Mouse (Mus musculus) gastrocnemius, adult 18-20 months (tissue): Measurements from ENCODE around the gene Kcnip3. TPM values are rescaled to one million over a fixed set of nuclear protein-coding genes. Genes with fewer than 3 reads are reported as not detected.

Experiments
- DNase-seq: peaks from one replicate; pipeline ENCODE4 v3.0.0; 2021; ENCODE audit warnings: low spot score
- total RNA-seq, 2 experiments: library from RNA; stranded (reverse); gene quantifications; 2 replicates each; pipeline ENCODE4 v1.2.3; 2021

The Kcnip3 gene
- total RNA-seq, 2 experiments from 2014 or later: 0.21 to 0.43 TPM

GRCm38 (mm10) chr2:127518831-127519230 lies 3.1 kb downstream of the Kcnip3 start:
- DNase-seq: no peak

- no peak for DNase-seq
These were observed 3.6 kb downstream of the Kcnip3 start for GRCm38 (mm10) chr2:127518273-127518672.

- no peak for DNase-seq
These were observed 4.8 kb downstream of the Kcnip3 start for GRCm38 (mm10) chr2:127517081-127517480.

- DNase-seq: no peak
These were observed 7.3 kb downstream of the Kcnip3 start for GRCm38 (mm10) chr2:127514380-127515124.

- DNase-seq: no peak
These were observed 8.7 kb downstream of the Kcnip3 start for GRCm38 (mm10) chr2:127513244-127513643.

DNA sequence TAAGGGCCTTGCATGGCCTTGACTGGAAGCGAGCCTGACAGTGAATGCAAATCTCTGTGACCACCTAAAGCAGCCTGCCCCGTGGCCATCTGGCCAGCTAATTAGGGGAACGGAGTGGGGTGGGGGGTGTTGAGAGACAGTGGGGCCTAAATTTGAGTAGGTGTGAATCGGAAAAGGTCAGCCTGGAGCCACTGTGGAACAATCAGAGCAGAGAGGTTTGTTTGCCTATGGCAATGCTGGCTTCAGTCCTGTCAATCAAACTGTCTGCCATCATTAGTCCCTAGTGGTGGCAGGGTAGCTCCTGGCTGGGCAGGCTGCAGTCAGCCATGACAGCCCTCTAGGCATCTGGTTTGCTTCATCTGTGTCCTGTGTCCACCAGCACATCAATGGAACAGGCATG lies 10.5 kb downstream of the Kcnip3 start:
- DNase-seq: no peak

DNA sequence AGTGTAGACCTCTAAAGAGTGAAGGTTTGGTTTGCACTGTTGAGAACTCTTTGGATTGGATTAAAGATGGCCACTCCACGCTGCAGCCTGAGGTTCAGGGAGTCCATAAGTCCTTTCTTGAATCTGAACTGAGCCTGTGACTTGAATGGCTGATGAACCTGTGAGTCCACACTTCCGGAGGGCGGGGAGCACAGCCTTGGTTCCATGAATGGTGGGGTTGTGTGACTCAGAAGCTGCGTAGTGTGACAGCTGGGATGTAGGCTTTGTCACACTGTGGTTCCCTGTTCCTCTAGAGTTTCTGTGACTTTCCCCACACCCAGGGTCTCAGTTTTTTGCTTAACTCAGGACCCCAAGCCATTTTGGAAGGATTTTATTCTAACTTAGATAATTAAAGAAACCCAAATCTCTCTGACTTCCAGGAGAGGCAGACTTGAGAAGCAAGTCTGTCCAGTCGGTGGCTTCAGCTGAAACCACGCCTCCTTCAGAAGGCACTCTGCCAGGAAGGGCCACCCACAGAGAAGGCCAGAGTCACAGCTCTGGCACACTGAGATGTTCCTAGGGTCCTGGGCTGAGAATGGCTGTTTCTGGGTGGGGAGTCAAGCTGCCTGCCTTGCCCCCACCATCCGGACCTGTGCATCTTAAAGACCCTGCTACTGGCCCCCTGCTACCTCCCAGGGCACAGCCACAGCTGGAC lies 13.8 kb downstream of the Kcnip3 start:
- DNase-seq: no peak

GRCm38 (mm10) chr2:127507077-127507774 lies 14.7 kb downstream of the Kcnip3 start:
- peak; percentile 63 for DNase-seq

DNA sequence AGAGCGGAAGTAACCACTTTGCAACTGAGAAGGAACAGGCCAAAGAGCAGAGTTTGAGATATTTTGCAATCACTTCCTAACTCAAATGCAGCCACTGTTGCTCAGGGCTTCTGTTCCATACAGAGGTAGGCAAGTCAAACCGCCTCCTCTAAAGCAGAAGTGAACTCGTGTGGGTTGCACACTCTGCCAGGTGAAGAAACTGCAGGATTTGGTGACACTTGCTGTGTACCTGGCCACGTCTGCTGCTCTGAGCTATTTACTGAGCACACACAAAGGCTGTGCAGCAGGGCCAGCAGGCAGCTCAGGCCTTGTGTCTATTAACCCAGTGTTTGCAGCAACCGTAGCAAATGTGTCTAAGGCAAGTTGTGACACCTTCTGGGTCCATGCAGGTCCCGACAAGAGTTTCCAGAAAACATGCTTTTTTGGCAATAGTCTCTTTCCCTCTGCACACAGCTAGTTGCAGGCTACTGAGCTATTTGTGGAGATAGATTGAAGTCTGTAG lies 15.7 kb downstream of the Kcnip3 start:
- no peak for DNase-seq

DNA sequence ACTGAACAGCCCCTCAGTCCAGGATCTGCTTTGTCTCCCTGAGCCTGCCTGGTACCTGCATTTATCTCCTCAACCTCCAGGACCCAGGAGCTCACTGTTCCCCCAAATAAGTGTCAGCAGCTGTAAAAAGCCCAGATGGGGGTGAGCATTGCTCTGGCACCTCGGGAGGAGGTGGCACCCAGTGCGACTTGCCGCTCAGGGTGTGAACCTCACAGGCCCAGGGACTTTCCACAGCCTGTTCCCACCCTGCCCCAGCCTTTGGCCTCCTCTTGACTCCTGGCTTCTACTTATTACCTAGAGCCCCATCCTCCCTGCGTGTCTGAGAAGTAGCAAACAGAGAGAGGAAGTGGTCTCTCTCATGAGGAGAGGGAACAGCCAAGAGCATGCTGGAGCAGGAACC lies 16.7 kb downstream of the Kcnip3 start:
- DNase-seq: no peak

- DNase-seq: no peak
These were observed 17.9 kb downstream of the Kcnip3 start for GRCm38 (mm10) chr2:127503751-127504549.

GRCm38 (mm10) chr2:127501061-127501460 lies 20.8 kb downstream of the Kcnip3 start:
- DNase-seq: peak; percentile 59

DNA sequence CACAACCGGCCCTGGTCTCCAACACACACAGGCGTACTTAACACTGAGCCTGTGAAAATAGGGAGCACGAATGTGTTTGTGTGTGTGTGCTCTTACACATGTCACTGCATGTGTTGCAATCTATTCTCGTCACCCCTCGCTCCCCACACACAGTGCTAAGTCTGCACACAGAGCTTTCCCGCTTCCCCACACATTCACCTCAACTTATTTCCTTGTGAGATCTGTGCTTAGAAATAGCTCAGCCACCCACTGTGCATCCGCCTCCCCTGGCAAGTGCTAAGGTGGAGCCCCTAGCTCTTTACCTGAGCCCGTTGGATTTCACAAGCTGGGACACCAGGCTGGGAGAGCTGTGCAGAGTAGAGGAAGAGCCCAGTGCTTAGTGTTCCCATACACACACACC lies 23.1 kb downstream of the Kcnip3 start:
- DNase-seq: no peak

- no peak for DNase-seq
These were observed 25.6 kb downstream of the Kcnip3 start for GRCm38 (mm10) chr2:127496321-127496720.

DNA sequence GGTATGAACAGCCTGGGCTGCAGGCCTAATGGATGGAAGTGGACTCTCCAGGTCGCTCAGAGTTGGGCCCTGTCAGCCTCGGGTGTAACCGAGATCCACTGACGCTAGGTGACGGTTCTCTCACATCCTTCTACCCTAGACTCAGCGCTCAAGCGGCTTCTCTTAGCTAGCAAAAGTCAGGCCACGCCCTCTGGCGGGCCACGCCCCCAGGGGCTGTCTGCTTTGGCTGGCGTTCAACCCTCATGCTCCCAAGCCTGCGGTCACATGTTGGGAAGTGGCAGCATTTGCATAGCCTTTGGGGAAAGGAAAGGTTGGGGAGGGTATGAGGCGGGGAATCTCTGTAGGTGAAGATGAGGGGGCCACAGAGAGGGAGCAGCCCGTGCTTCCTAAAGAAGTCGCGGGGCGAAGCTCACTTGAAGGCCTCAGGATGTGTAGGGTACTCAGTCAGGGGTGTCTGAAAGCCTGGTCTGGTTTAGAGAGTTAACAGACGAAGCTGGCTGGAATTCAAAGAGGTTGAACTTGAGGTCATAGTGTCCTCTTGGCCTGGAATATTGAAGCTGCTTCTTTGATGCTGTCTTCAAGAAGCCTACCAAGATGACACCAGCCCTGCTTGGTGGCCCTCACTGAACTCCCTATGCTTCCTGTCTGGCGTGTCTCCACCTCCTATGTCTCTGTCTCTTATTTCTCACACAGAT lies 37.3 kb downstream of the Kcnip3 start:
- DNase-seq: peak; percentile 54

DNA sequence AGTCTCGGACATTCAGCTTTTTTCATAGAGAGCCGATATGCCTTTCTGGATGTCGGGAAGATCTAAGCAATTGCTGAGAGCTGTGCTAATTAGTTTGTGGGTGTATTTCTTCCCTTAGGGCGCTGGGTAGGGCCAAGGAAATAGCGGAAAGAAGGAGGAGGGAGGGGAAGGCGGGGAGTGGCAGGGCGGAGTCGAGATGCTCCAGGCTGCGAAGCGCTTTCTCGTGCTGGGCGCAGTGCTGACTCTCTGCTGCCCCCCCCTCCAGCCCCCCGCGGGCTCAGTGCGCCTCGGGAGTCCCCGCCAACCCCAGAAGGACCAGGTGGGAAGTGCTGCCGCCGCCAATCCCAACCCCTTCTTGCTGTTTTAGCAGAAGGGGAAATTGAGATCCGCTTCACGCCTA lies 38.9 kb downstream of the Kcnip3 start:
- no peak for DNase-seq

DNA sequence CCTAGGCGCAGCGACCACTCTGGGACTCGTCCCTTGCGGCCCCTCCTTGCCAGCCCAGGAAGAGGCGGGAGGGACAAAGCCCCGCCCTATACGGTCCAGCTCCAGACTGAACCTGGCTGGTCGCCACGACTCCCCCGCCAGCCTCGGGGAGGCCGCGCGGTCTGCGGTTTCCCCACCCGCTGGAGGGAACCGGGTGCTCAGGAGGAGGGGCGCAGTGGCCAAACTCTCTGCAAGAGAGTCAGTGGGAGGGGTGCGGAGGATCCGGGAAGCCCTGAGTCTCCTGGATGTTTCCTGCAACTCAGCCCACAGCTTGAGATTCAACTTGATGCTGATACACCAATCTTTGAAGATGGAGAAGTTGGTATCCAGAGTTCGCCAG lies 39.4 kb downstream of the Kcnip3 start:
- DNase-seq: peak; percentile 78

DNA sequence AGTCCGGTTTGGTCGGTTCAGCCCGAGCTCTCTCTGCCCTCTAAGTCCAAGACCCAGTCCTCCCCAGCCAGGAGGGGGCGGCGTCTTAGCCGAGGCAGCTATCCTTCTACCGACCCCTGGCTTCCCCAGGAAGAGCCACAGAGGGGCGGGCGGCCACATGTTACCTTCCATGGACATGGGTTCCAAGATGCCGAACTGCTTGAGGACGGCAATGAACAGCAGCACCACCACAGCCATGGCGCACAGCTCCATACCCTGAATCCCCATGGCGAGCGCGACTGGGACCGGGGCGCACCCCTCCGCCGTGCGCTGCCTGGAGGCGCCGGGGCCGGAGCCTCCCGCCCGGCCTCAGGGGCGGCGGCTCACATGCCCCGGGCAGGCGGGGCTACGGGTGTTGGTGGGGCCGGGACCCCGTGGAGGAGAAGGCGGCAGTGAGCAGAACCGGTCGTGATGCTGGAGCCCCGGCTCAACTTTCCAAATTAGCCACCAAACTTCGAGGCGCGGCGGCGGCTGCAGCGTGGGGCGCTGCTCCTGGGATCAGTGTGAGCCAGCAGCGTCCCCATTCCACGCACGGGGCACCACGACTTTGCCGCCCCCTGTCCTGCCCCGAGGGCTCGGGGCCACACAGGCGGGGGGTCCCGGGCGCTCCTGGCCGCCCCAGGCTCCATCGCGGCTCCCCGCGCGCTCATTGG lies 39.9 kb downstream of the Kcnip3 start:
- DNase-seq: no peak

DNA sequence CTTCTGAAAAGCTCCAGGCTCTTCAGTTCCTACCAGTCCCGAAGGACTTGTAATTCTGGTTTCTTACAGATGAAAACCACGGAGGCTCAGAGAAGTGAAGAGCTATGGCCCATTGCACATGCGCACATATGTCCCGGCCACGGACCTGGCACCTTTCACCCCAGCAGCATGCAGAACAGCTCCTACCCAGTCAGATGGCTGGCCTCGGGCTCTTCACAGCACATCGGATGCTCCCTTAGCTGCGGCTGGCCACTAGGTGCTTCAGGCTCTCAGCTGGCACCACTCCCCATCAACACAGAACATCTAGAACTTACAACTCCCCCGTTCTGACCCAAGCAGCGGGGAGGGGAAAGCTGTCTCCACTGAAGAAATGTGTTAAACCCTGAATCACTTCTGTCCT lies 42.1 kb downstream of the Kcnip3 start:
- DNase-seq: no peak

GRCm38 (mm10) chr2:127479210-127479609 lies 42.7 kb downstream of the Kcnip3 start:
- no peak for DNase-seq
